In the genomic region with DNA sequence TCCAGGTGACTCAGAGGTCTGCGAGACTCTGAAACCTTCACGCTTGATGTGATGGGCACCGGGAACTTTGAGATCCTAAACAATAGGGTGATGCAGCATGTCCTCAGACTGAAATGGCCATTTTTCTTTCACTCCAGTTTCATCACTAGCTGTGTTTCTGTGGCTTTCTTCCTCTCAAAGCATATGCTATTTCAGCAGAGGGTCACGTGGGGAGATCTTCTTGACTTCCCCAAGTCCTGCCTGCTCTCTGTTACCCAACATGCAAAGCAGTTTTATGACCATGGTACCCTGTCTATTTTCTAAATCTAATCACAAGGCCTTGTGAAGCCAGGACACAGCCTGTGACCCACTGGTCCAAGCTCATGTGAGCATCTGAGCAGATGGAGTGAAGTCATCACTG, we compare ENCODE assay signal across 21 mouse cellular contexts. TPM values are rescaled to one million over a fixed set of nuclear protein-coding genes. Genes with fewer than 3 reads are reported as not detected.
A peak's percentile ranks its signal among the peaks of the same experiment; 100 is the strongest.
DNase-seq lines count a peak whose midpoint lies in the region; ATAC-seq lines count a peak whose summit lies in the region.
"Had no signal": no experiment of that assay in that cellular context is flagged by ENCODE, and none has a peak within 500 bp of the region (broad histone marks: within the 10 kb centered on the region; RNA-seq: fewer than 3 reads in every experiment).

No protein-coding gene starts in this region.

- H3K4me3 ChIP-seq in macrophage (ENCODE audit: inconsistent target) = no peak overlapping the region
- H3K4me3 ChIP-seq: embryonic facial prominence, embryonic 12.5 days; forebrain, embryonic 15.5 days; heart, embryonic 13.5 days had no signal

- peak; percentile 45; the same call in 1 of the 2 replicates for ATAC-seq in neutrophil, adult 5-6 weeks (ENCODE audit: extremely low read depth, insufficient number of reproducible peaks, low FRiP score, poor library complexity, severe bottlenecking)
- ATAC-seq in CD4-positive, CD25-positive, alpha-beta regulatory T cell, adult 4 months = no peak
- ATAC-seq: activated CD4-positive, CD25-positive, alpha-beta regulatory T cell, adult 4 months; forebrain, embryonic 15.5 days; Patski had no signal

- DNase-seq in heart, adult 8-10 months (ENCODE audit: low spot score) = peak; percentile 13
- no peak for DNase-seq in heart, postnatal 14 days
- peak; percentile 56 for DNase-seq in lung, postnatal 36 days
- DNase-seq in lung, postnatal 25 days (ENCODE audit: low spot score) = no peak
- no peak for DNase-seq in testis, postnatal 14 days (ENCODE audit: low spot score)
- DNase-seq: adrenal gland, adult 2 months; adrenal gland, postnatal 25 days; cerebellum, adult 11 months; cerebellum, adult 8-10 months; gastrocnemius, postnatal 14 days; heart, postnatal 4 days had no signal

- WGBS in macrophage (ENCODE audit: missing documents) = 60% methylated on average over 4 of the region's 4 CpGs

- no peaks in the 10 kb centered on the region for H3K79me2 ChIP-seq in macrophage (ENCODE audit: inconsistent target)

- intact Hi-C loops in heart, postnatal 14 days (cut with DNase I) = no loop called here

- H3K27ac ChIP-seq in macrophage = peak overlapping the region; percentile 92
- H3K27ac ChIP-seq: embryonic facial prominence, embryonic 12.5 days; forebrain, embryonic 15.5 days; heart, embryonic 13.5 days; hindbrain, embryonic 14.5 days had no signal

- no peaks in the 10 kb centered on the region for H3K36me3 ChIP-seq in macrophage (ENCODE audit: inconsistent target)
- H3K36me3 ChIP-seq: embryonic facial prominence, embryonic 12.5 days; forebrain, embryonic 15.5 days; heart, embryonic 13.5 days had no signal

RNA-seq across cellular contexts. Expression of a gene that starts 6.0 kb away (rescaled TPM):
- 1 to 10 TPM in 1 of 4 experiments, under 1 TPM in 3; 0.63 to 1.0 (median 0.83) TPM for total RNA-seq in heart, adult 8-10 months (2022)
- total RNA-seq in heart, postnatal 14 days (2021) = 1 to 10 TPM; 1.5 to 1.9 TPM
- total RNA-seq in macrophage (2018; cell fraction: chromatin; rRNA removed) = 1,000 to 10,000 TPM in 13 of 26 experiments, 100 to 1,000 TPM in 13; 223 to 2,288 (median 1,214) TPM
- total RNA-seq in macrophage (2018; cell fraction: cytosol; rRNA removed) = 100 to 1,000 TPM in 23 of 26 experiments, 10 to 100 TPM in 3; 84.8 to 485 (median 253) TPM
- total RNA-seq in macrophage (2018; cell fraction: nucleus; rRNA removed) = 1,000 to 10,000 TPM in 14 of 26 experiments, 100 to 1,000 TPM in 12; 269 to 1,709 (median 1,059) TPM
- polyA plus RNA-seq in macrophage (2018) = 52.1 to 164 TPM (median 86.0 TPM) in 3 replicates
- total RNA-seq in neutrophil, adult 5-6 weeks (2017) = 4.2 and 4.5 TPM in 2 replicates
- under 1 TPM in 1 of 2 experiments, not detected in 1; 0.20 TPM for polyA plus RNA-seq in CD4-positive, CD25-positive, alpha-beta regulatory T cell, adult 4 months (2017; shearing (Covaris generic))
- polyA plus RNA-seq: activated CD4-positive, CD25-positive, alpha-beta regulatory T cell, adult 4 months; C2C12; Patski had no signal

Comparison
In these comparisons a context has a peak if more than half of its experiments do, and no peak if none do; other contexts are left out.
1. DNase-seq: peak in heart, adult 8-10 months (single experiment) and lung, postnatal 36 days (single experiment); none in heart, postnatal 14 days (0 of 2), lung, postnatal 25 days (single experiment) and testis, postnatal 14 days (single experiment).